Mouse (Mus musculus): ENCODE results near the gene Prkce.

Gene Prkce

DNA sequence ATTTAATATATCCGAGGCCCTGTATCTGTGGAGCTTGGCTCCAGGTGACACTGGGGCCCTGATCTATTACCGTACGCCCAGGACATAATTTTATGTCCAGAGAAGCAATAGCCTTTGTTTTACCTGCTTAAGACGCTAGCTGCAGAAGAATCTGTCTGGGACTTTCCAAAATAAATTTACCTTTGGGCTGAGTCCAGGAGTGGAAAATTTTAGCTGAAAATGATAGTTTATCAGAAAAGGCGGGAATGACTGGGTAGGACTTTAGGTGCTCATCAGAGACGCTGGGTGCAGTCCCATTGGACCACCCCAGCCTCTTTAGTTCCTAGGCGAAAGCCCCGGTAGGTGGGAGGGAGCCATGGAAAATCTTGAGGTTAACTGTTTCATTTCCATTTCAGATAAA is 58.6 kb downstream of the Prkce start:
- DNase-seq, result no peak

GRCm38 (mm10) chr17:86226635-86227034 is 59.0 kb downstream of the Prkce start:
- peak in 1 of 2 experiments; percentile 9 for DNase-seq

DNA sequence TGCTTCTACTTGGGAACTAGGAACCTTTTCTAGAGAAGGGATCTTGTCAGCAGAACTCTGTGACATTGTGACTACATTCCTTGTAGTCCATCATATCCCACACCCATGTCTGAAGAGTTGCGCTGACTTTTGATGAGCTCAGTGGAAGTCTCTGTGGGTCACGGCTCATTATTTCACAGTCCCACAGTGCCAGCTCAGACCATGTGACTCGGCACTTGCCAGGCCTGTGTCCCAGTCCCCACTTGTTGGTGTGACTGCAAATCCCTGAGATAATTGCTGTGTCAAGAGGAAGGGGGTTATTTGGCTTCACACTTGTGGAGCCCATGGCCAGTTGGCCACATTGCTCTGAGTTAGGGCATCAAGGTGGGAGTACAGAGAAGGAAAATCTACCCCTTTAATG is 59.8 kb downstream of the Prkce start:
- DNase-seq, result peak in 1 of 2 experiments; percentile 13

DNA sequence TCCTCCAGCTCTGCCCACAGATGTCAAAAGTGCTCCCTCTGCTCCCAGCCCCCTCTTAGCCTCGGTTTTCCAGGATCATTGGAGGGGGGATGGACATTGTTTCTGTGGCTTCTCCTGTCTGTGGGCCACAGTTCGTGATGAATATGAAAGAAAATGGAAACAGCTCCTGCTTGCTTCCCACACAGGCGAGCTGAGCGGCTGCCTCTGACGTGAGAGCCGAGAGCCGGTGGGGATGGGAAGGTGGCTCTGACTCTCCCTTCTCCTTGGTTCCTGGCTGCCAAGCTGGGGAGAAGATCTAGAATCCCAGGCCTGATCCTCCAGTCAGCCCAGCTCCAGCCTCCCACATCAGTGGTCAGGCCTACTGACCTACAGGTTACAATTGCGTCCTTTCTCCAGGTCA is 61.3 kb downstream of the Prkce start:
- DNase-seq, result no peak

- peak in 1 of 2 experiments; percentile 18 for DNase-seq
These were observed 62.6 kb downstream of the Prkce start for GRCm38 (mm10) chr17:86230141-86230633.

DNA sequence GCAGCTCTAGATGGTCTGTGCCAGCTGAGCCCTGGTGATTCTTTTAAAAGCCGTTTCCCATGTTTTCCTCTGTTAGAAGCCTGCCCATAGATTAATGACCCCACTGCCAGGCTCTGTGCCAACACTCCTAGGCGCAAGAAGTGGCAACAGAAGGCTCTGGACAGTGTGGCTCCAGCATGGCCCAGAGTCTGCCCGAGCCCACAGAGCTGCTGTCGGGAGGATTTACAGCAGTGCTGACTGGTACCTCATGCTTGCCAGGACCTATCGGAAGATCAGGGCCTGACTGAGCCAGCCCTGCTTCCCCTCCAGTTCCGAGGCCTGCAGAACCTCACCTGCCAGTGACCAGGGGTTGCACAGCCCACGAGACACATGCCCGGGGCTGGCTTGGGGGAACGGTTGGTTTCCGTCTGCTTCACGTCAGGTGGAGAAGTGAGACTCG is 64.2 kb downstream of the Prkce start:
- peak in 1 of 2 experiments; percentile 65 for DNase-seq

- DNase-seq, result no peak
These were observed 64.7 kb downstream of the Prkce start for GRCm38 (mm10) chr17:86232248-86232647.

DNA sequence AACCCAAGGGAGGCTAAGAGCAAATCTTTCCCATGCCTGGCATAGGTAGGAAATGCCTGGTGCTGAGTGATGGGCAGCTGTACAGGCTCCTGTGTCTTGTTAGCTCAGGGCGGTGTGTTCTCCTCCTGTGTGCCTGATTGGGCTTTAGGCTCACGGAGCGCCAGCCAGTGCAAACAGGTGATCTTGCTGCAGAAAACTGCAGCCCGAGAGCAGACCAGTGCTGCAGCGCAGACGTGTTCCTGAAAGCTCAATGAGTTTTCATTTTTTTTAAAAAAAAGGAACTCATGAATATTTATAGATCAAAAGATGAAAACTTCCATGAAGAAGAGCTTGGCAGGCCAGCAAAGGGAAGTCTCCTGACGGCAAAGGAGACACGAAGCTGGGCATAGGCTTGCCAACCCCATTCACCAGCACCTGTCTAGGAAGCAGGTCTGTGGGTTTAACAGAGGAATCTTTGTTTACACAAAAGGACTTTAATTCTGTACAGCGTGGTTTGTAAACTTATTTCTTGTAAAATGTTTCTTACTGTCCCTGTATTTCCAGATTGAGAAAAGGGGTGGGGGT is 67.1 kb downstream of the Prkce start:
- no peak for DNase-seq

DNA sequence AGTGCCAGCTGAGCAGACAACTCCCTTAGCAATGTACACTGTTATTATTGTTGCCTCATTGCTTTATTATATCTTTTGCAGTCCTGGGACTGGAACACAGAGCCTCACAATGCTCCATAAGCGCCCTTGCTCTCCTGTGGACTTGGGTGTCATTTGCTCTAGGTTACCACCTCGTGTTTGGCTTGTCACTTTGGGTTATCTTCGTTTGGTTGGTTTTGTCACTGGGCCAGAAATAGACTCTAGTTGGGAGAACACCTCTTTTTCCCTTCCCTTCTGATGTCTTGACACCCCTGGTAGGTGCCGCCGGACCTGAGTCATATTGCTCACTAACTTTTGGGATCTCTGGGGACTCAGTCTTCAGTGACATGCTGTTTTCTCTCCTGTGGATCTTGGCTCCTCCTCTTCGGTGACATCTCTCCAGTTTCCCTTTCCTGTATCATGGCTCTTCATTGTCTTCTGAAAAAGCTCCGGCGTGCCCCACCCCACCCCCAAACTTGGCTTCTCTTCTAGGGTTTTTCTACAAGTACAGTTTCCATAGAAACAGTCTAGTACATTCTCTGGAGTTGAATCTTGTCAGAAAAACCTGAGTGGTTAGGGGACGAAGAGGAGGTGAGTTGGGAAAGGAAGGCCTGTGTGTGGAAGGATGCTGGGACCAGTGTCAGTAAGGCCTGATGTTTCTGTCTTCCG is 68.6 kb downstream of the Prkce start:
- DNase-seq, result peak in 1 of 2 experiments; percentile 28

- DNase-seq, result peak; percentile 53 to 68
These were observed 69.5 kb downstream of the Prkce start for GRCm38 (mm10) chr17:86236861-86237763.

DNA sequence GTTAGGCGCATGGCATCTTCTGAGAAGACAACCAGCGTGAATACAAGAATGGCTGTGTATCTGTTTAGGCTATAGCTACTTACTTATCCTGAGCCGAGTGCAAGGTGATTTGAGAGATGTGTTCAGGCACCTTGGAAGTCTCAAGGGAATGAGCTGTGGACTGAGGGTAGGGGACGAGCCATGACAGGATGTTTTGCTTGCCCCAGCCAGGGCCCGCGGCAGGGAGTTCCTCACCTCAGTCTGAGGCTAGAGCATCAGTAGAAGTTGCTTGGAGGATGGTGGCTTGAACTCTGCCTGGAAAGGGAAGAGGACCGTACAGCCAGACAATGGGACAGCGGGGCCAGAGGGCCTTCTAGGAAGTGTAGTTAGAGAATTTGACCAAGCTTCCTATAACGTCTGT is 74.7 kb downstream of the Prkce start:
- DNase-seq, result peak in 1 of 2 experiments; percentile 24

- peak in 1 of 2 experiments; percentile 49 for DNase-seq
These were observed 75.5 kb downstream of the Prkce start for GRCm38 (mm10) chr17:86243109-86243527.

DNA sequence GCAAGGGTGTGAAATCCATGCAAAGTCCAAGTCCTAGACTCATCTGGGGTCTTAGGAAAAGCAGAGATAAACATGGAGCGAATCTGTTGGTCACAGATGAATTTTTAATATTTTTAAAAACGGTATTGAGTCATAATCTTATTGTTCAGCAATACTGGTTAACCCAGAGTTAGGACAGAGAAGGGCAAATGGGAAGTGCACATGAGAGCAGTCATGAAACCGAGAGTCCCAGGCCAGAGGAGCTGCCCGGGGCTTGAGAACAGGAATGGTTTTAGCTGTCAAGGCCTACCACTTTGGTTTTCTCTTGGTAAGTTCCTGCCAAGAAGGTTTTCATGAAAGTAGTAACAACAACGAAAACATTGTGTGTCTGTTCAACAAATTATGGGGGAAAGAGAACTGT is 76.8 kb downstream of the Prkce start:
- DNase-seq, result no peak

DNA sequence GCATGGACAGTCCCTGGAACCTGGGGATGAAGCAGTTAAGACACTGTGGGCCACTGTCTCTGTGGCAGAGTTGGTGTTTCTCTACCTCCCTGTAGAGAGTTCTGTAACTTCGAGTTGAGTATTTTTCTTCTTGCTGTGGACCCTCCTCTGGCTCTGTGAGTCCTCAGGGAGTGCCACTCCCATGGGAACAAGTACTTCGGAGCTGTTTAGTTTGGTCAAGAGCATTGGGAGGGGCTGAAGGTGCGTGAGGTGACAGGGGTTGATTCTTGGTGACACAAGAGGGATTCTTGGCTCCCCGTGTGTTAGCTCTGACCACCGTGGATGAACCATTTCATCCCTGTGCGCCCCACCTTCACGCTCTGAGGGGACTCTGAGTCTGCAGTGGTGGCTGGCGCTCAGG is 81.2 kb downstream of the Prkce start:
- no peak for DNase-seq

DNA sequence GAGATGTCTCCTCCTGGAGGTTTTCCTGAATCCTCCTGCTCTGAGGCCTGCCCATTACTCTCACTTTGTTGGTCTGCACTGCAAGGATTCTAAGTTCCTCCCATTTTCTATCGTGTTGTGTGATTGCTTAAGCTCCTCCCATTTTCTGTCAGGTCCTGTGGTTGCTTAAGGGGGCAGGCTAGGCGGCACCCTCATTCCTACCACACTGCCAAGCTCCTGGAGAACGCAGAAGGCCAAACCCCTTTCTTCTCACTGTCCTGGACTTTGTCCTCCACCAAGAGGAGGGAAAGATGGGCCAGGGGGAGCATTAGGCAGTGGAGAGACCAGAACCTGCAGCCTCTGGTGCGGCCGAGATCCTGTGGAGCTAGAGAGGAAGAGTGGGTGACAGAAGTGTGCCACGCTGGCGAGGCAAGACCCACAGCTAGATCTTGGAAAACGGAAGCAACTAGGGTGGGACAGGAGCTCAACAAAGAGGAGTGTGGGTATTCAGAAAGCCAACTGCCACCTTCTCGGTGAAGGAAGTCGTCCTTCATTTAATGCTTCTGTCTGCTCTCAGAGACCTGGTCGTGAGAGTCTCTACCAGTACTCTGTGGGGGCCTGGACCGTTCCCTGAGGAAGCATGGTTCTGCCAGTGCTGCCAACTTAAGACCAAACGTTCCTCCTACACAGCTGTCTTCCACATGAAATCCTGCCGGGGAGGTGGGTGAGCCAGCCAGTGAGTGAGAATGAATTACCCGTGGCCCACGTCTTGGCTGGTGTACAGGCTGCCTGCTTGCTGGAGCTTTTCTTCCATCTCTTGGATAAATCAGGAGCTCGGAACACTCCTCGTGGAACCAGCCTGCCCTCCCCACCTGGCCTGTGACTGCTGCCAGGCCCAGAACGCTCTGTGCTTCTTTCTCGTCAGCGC is 82.2 kb downstream of the Prkce start:
- DNase-seq, result no peak

DNA sequence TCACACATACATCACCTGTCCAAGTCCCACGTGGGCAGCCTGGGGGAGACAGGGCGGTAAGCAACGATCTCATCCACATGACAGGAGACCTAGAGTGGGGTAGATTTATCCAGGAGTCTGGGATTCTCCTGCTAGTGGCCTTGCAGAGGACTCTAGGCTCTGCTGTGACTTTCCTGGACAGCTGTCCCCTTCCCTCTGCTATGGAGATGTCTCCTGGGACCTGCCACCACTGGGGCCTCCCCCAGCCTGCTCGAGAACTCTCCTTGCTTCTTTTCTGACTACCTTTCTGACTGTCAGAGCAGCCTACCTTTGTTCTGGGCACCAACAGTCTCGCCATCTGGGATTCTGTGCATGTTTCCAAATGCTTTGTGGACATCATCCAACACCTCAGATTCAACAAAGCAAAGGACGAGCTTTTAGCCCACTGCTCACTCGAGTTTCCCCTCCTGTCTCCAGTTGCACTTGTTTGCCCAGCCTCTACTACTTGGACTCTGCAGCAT is 82.9 kb downstream of the Prkce start:
- no peak for DNase-seq

GRCm38 (mm10) chr17:86253884-86254283 is 86.3 kb downstream of the Prkce start:
- no peak for DNase-seq

- DNase-seq, result peak in 1 of 2 experiments; percentile 70
These were observed 86.7 kb downstream of the Prkce start for GRCm38 (mm10) chr17:86254285-86254684.

DNA sequence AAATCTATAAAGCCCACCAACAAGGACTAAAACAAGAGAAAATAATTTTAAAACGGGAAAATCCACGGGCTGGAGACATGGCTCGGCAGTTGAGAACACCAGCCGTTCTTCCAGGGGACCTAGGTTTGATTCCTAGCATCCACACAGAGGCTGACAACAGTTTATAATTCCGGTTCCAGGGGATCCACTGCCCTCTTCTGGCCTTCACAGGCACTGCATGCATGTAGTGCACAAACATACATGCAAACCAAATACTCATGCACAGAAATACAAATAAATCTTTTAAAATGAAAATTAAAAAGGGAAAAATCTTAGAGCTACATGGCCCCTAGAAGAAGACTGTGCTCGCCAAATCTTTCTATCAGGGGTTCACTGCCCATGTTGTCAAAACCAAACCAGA is 87.4 kb downstream of the Prkce start:
- DNase-seq, result no peak

GRCm38 (mm10) chr17:86256730-86257131 is 89.1 kb downstream of the Prkce start:
- peak; percentile 63 to 82 for DNase-seq

- DNase-seq, result no peak
These were observed 93.5 kb downstream of the Prkce start for GRCm38 (mm10) chr17:86261067-86261466.
